18 mouse cellular contexts compared by ENCODE assay signal in the genomic region with DNA sequence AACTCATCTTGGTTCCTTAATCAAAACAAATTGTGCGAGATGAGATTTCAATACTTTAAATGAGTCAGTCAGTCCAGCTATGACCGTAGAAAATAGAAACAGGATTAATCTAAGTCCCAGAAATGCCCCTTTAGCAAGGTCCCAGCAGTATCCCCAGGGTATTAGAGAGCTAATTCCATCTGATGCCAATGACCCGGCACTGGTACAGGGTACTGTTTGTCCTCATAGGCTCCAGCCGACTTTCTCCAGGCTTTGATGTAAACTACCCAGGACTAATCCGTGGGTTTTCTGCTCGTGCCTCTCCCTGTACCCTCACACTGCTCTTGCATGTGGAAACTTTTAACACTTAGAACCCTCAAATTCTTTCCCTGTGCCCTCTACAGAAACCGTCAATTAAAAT.
"Had no signal": no experiment of that assay in that cellular context is flagged by ENCODE, and none has a peak within 500 bp of the region (broad histone marks: within the 10 kb centered on the region; RNA-seq: fewer than 3 reads in every experiment).

No protein-coding gene starts in this region.

- H3K4me3 ChIP-seq: left cerebral cortex, adult 2 months; limb, embryonic 12.5 days; limb, embryonic 15.5 days; midbrain, embryonic 13.5 days had no signal

- H3K27me3 ChIP-seq: limb, embryonic 12.5 days; limb, embryonic 15.5 days; midbrain, embryonic 13.5 days had no signal

- H3K4me1 ChIP-seq: limb, embryonic 12.5 days; limb, embryonic 15.5 days had no signal

- H3K9ac ChIP-seq: limb, embryonic 12.5 days; limb, embryonic 15.5 days; liver, embryonic 14.5 days; liver, postnatal 0 days; lung, embryonic 14.5 days; midbrain, embryonic 13.5 days had no signal

- DNase-seq: kidney, adult 8-10 months; layer of hippocampus, postnatal 36 days; liver, postnatal 0 days; lung, embryonic 14.5 days; right cerebral cortex, postnatal 4 days; thymus, adult 2 months; thymus, postnatal 14 days; thymus, postnatal 4 days had no signal

- H3K27ac ChIP-seq: kidney, postnatal 0 days; left cerebral cortex, adult 2 months; limb, embryonic 12.5 days; limb, embryonic 15.5 days; liver, embryonic 14.5 days; macrophage had no signal

- ATAC-seq: intestine, postnatal 0 days; liver, postnatal 0 days; lung, postnatal 0 days; midbrain, embryonic 13.5 days had no signal

- H3K9me3 ChIP-seq: limb, embryonic 12.5 days; limb, embryonic 15.5 days; midbrain, embryonic 13.5 days had no signal

- H3K36me3 ChIP-seq: limb, embryonic 12.5 days; limb, embryonic 15.5 days; midbrain, embryonic 13.5 days had no signal

- H3K4me2 ChIP-seq: limb, embryonic 12.5 days; limb, embryonic 15.5 days; liver, embryonic 11.5 days; lung, embryonic 14.5 days; midbrain, embryonic 13.5 days had no signal
